Mouse (Mus musculus) adrenal gland, postnatal 25 days (tissue): ENCODE results near the gene Repin1. TPM values are rescaled to one million over a fixed set of nuclear protein-coding genes. Genes with fewer than 3 reads are reported as not detected.

Experiments used
- DNase-seq: peaks from one replicate; pipeline ENCODE4 v3.0.0; 2021; ENCODE audit warnings: mixed read lengths
- long read RNA-seq: library from polyadenylated mRNA; stranded (forward); transcript quantifications from one replicate; pipeline ENCODE4 v2.0.0, GENCODE M21; 2021
- total RNA-seq: library from RNA; stranded (reverse); gene quantifications from 2 replicates; pipeline ENCODE4 v1.2.3, GENCODE M21; 2021

Gene Repin1
- 66.1 and 67.8 TPM in 2 replicates for total RNA-seq
- long read RNA-seq, transcript Repin1-201 (3 exons, 3,145 nt): major isoform, 8 of 19 reads
- long read RNA-seq, partial matches to known transcripts: 2 of 19 reads
- long read RNA-seq, other reads (novel, unspliced or antisense): 3 of 19 reads

- DNase-seq: peak; percentile 97
Observed at GRCm38 (mm10) chr6:48593158-48594042, at the start of gene Repin1, which contains the start of gene Gm44965. Gene Repin1, plus strand, starts transcription at chr6:48593883. Gene Gm44965, plus strand, starts transcription at chr6:48593941.

GRCm38 (mm10) chr6:48545251-48545650 is 48.4 kb upstream of the Repin1 start:
- DNase-seq: no peak

GRCm38 (mm10) chr6:48546271-48546670 is 47.4 kb upstream of the Repin1 start:
- peak; percentile 55 for DNase-seq

- no peak for DNase-seq
Observed at GRCm38 (mm10) chr6:48546858-48547257, 46.8 kb upstream of the Repin1 start.

- DNase-seq: no peak
Observed at GRCm38 (mm10) chr6:48548314-48548713, 45.4 kb upstream of the Repin1 start.

- DNase-seq: peak; percentile 46
Observed at GRCm38 (mm10) chr6:48552918-48553317, 40.8 kb upstream of the Repin1 start.

- no peak for DNase-seq
Observed at GRCm38 (mm10) chr6:48553819-48554218, 39.9 kb upstream of the Repin1 start.

- peak; percentile 99 for DNase-seq
Observed at GRCm38 (mm10) chr6:48554280-48555103, 39.2 kb upstream of the Repin1 start, which contains the start of gene Lrrc61. Gene Lrrc61, plus strand, starts transcription at chr6:48554796.

- DNase-seq: no peak
Observed at GRCm38 (mm10) chr6:48555104-48555890, 38.4 kb upstream of the Repin1 start.

- no peak for DNase-seq
Observed at GRCm38 (mm10) chr6:48555956-48556355, 37.7 kb upstream of the Repin1 start.

GRCm38 (mm10) chr6:48565693-48566310 is 27.9 kb upstream of the Repin1 start:
- DNase-seq: no peak

- DNase-seq: peak; percentile 69
Observed at GRCm38 (mm10) chr6:48566312-48566711, 27.4 kb upstream of the Repin1 start.

GRCm38 (mm10) chr6:48568036-48568984 is 25.4 kb upstream of the Repin1 start:
- peak; percentile 61 for DNase-seq

- DNase-seq: no peak
Observed at GRCm38 (mm10) chr6:48569065-48569807, 24.4 kb upstream of the Repin1 start.

- DNase-seq: no peak
Observed at GRCm38 (mm10) chr6:48572014-48572413, 21.7 kb upstream of the Repin1 start.

GRCm38 (mm10) chr6:48572572-48573061 is 21.1 kb upstream of the Repin1 start, which contains the start of gene Rarres2:
Gene Rarres2, minus strand, starts transcription at chr6:48572789.
- no peak for DNase-seq

GRCm38 (mm10) chr6:48573280-48573679 is 20.4 kb upstream of the Repin1 start:
- no peak for DNase-seq

- DNase-seq: no peak
Observed at GRCm38 (mm10) chr6:48573981-48574380, 19.7 kb upstream of the Repin1 start.

- DNase-seq: no peak
Observed at GRCm38 (mm10) chr6:48578736-48579135, 14.9 kb upstream of the Repin1 start.
